Mouse (Mus musculus) kidney, adult 2 months (tissue): ENCODE results near the gene Map3k9. TPM values are rescaled to one million over a fixed set of nuclear protein-coding genes. Genes with fewer than 3 reads are reported as not detected.
A peak's percentile ranks its signal among the peaks of the same experiment; 100 is the strongest.

Source experiments
- DNase-seq: peaks from one replicate; pipeline ENCODE4 v3.0.0; 2021
- H3K27ac ChIP-seq: fragments of 200-500 bp; 2 replicates; pipeline ENCODE4 v1.5.1; 2012; ENCODE audit warnings: low read depth, low read length, control low read depth, inconsistent platforms; ENCODE audit not compliant: insufficient read depth
- H3K27me3 ChIP-seq: fragments of 200-500 bp; replicated peaks from 2 replicates; pipeline ENCODE4 v1.6.1; 2012; ENCODE audit warnings: mild to moderate bottlenecking, moderate library complexity, low read length, inconsistent platforms; ENCODE audit not compliant: control insufficient read depth, insufficient read depth
- H3K36me3 ChIP-seq: fragments of 200-500 bp; 2 replicates; pipeline ENCODE4 v1.6.1; 2012; ENCODE audit warnings: mild to moderate bottlenecking, moderate library complexity, low read length, inconsistent platforms; ENCODE audit not compliant: control insufficient read depth, insufficient read depth
- H3K4me1 ChIP-seq: fragments of 200-500 bp; 2 replicates; pipeline ENCODE4 v1.6.1; 2011; ENCODE audit warnings: low read length; ENCODE audit not compliant: control insufficient read depth, insufficient read depth
- H3K4me3 ChIP-seq: fragments of 200-500 bp; 2 replicates; pipeline ENCODE4 v1.5.1; 2011; ENCODE audit warnings: mild to moderate bottlenecking, low read depth, low read length, control low read depth; ENCODE audit not compliant: insufficient read depth
- CTCF ChIP-seq: fragments of 200-500 bp; conservative IDR thresholded peaks from 2 replicates; pipeline ENCODE4 v1.5.1; 2011; ENCODE audit warnings: low read depth, mild to moderate bottlenecking, control low read depth, low read length, moderate library complexity, mixed read lengths; ENCODE audit not compliant: insufficient read depth, insufficient read length
- POLR2A ChIP-seq: fragments of 200-500 bp; IDR thresholded peaks from one replicate; pipeline ENCODE4 v1.6.1; 2011; ENCODE audit warnings: low read depth, low read length, control low read depth
- WGBS: fragments of 180-500 bp; shearing (Covaris S2); methylation state at CpG from one replicate; pipeline ENCODE4 v1.1.7; 2018; 5-methylcytosine and 5-hydroxymethylcytosine counted together
- polyA plus RNA-seq: library from polyadenylated mRNA; depleted of rRNA; stranded (reverse); fragments of >200 nt; gene quantifications from 2 replicates; pipeline ENCODE4 v1.2.3, GENCODE M21; 2012

The Map3k9 gene
- polyA plus RNA-seq, 1 experiment: 3.9 TPM

- DNase-seq: no peak
- no peak overlapping the region for H3K4me3 ChIP-seq
- WGBS: 74% methylated on average over 9 of the region's 9 CpGs
- no peaks in the 10 kb centered on the region for H3K27me3 ChIP-seq
- no peaks in the 10 kb centered on the region for H3K36me3 ChIP-seq
- TF ChIP-seq POLR2A (no peak), CTCF (no peak)
- H3K27ac ChIP-seq: no peak overlapping the region
- no peaks in the 10 kb centered on the region for H3K4me1 ChIP-seq
Observed at GRCm38 (mm10) chr12:81746400-81747024, 34.5 kb downstream of the Map3k9 start.

GRCm38 (mm10) chr12:81735246-81736070 lies 45.5 kb downstream of the Map3k9 start:
- Histone ChIP-seq H3K4me1 (no peaks in the 10 kb centered on the region), H3K27me3 (no peaks in the 10 kb centered on the region), H3K27ac (no peak overlapping the region), H3K36me3 (no peaks in the 10 kb centered on the region), H3K4me3 (no peak overlapping the region)
- WGBS: 88% methylated on average over 11 of the region's 11 CpGs
- TF ChIP-seq CTCF: no peak
- TF ChIP-seq POLR2A: no peak
- no peak for DNase-seq

GRCm38 (mm10) chr12:81726246-81726822 lies 54.6 kb downstream of the Map3k9 start:
- Histone ChIP-seq H3K27me3 (no peaks in the 10 kb centered on the region), H3K27ac (no peak overlapping the region), H3K36me3 (no peaks in the 10 kb centered on the region), H3K4me1 (no peaks in the 10 kb centered on the region), H3K4me3 (no peak overlapping the region)
- TF ChIP-seq POLR2A (no peak), CTCF (0 out of 2 replicates have a peak, but pooled peaks have one; percentile 8)
- 84% methylated on average over 8 of the region's 8 CpGs for WGBS
- no peak for DNase-seq

GRCm38 (mm10) chr12:81724776-81725175 lies 56.2 kb downstream of the Map3k9 start:
- Histone ChIP-seq H3K36me3 (no peaks in the 10 kb centered on the region), H3K27me3 (no peaks in the 10 kb centered on the region), H3K4me3 (no peak overlapping the region), H3K4me1 (no peaks in the 10 kb centered on the region), H3K27ac (no peak overlapping the region)
- TF ChIP-seq POLR2A (no peak), CTCF (no peak)
- no peak for DNase-seq
- 93% methylated on average over 6 of the region's 6 CpGs for WGBS

GRCm38 (mm10) chr12:81723375-81723774 lies 57.6 kb downstream of the Map3k9 start:
- 91% methylated on average over 7 of the region's 7 CpGs for WGBS
- Histone ChIP-seq H3K4me3 (no peak overlapping the region), H3K27ac (no peak overlapping the region), H3K36me3 (no peaks in the 10 kb centered on the region), H3K4me1 (no peaks in the 10 kb centered on the region), H3K27me3 (no peaks in the 10 kb centered on the region)
- DNase-seq: no peak
- TF ChIP-seq CTCF: no peak
- no peak for TF ChIP-seq POLR2A

- Histone ChIP-seq H3K27ac (no peak overlapping the region), H3K36me3 (no peaks in the 10 kb centered on the region), H3K4me1 (no peaks in the 10 kb centered on the region), H3K27me3 (no peaks in the 10 kb centered on the region), H3K4me3 (no peak overlapping the region)
- WGBS: 87% methylated on average over 8 of the region's 8 CpGs
- TF ChIP-seq CTCF (no peak), POLR2A (no peak)
- DNase-seq: peak; percentile 7
Observed at GRCm38 (mm10) chr12:81719715-81720114, 61.3 kb downstream of the Map3k9 start.

GRCm38 (mm10) chr12:81719161-81719560 lies 61.8 kb downstream of the Map3k9 start:
- no peaks in the 10 kb centered on the region for H3K4me1 ChIP-seq
- no peak overlapping the region for H3K27ac ChIP-seq
- DNase-seq: peak; percentile 17
- TF ChIP-seq POLR2A: no peak
- TF ChIP-seq CTCF: no peak
- WGBS: 60% methylated on average over 5 of the region's 5 CpGs
- H3K36me3 ChIP-seq: no peaks in the 10 kb centered on the region
- H3K27me3 ChIP-seq: no peaks in the 10 kb centered on the region
- no peak overlapping the region for H3K4me3 ChIP-seq
